Mouse (Mus musculus) liver (tissue): Measurements from ENCODE around the gene Sntb2.
"Not testable (repeated sequence)": the region's sequence is repeated elsewhere in the genome, so short reads cannot be mapped to it uniquely, and the experiment has no call there.

ENCODE experiments used
- DNase-seq: peaks from one replicate; pipeline ENCODE4 v3.0.0-alpha.2; 2020; ENCODE audit warnings: mixed read lengths

Sntb2 gene

DNA sequence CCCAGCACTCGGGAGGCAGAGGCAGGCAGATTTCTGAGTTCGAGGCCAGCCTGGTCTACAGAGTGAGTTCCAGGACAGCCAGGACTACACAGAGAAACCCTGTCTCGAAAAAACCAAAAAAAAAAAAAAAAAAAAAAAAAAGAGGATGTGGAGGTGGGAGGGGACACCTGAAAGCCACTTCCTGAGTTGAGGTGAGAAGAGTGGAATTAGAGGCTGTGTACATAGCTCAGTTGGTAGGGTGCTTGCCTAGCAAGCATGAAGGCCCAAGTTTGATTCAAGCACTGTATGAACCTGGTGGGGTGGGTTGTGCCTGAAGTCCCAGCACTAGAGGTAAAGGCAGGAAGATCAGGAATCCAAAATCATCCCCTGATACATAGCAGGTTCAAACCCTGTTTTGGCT is 38.0 kb downstream of the Sntb2 start:
- DNase-seq = not testable (repeated sequence)

- no peak for DNase-seq
These were observed 39.2 kb downstream of the Sntb2 start for GRCm38 (mm10) chr8:106974754-106975153.

DNA sequence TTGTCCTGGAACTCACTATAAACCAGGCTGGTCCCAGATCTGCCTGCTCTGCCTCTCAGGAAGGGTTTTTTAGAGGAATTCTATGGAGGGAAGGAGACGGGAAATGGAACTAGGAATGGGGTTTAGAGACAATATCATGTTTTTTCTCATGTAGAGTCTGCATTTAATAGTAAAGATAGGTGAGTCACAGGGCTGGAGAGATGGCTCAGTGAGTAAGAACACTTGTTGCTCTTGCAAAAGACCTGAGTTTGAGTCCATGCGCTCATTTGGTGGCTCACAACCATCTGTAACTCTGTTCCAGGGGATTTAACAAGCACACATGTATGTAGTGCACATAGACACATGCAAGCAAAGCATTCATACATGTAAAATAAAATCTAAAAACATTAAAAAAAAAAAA is 40.2 kb downstream of the Sntb2 start:
- DNase-seq = no peak

- DNase-seq = no peak
These were observed 40.9 kb downstream of the Sntb2 start for GRCm38 (mm10) chr8:106976436-106976835.

- DNase-seq = no peak
These were observed 43.3 kb downstream of the Sntb2 start for GRCm38 (mm10) chr8:106978755-106979251.

DNA sequence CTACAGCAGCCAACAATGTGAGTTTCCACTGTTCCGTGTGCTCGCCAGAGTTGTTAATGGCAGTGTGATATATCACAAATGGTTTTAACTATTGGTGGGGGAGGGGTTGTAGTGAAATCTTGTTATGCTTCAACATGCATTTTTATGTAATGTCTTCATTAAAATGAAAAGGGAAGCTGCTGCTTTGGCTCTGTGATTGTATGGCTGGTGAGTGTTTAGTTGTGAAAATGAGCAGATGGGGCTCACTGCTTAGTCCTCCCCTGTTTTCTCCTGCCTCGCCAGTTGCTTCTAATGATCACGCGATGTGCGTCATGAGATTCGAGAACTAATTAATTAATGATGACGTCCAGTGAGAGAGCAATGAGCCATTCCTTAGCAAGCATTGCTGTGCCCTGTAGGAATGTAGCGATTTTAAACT is 49.9 kb downstream of the Sntb2 start:
- no peak for DNase-seq

GRCm38 (mm10) chr8:106985951-106986350 is 50.4 kb downstream of the Sntb2 start:
- no peak for DNase-seq

DNA sequence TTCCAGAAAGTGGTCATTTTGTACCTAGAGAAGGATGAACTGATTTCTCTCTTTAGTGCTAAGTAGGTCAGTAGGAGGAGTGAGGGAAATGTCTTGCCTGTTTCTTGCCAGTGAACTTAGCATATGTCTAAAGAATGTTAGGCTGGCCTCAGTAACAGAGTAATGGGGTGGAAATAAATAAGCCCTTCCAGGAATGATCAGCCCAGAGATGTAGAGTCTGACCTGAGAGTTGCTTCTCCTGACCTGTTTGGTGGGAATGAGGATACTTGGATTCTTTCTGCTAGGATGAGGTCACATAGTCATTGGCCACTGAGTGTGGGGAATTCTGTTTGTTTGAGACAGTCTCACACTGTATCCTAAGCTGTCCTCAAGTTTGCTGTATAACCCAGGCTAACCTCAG is 52.0 kb downstream of the Sntb2 start:
- no peak for DNase-seq

DNA sequence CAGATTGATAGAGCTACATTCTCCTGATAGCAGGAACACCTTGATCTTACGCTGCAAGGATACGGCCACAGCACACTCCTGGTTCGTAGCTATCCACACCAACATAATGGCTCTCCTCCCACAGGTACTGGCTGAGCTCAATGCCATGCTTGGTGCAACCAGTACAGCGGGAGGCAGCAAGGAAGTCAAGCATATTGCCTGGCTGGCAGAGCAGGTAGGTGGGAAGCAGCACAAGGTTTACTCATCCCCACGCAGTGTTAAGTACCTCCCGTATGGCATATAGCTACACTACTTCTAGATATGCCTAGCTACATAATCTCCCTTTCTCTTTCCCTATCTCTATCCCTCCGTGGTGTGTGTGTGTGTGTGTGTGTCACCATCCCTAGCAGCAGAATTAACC is 55.8 kb downstream of the Sntb2 start:
- DNase-seq = no peak

GRCm38 (mm10) chr8:106996339-106996738 is 60.8 kb downstream of the Sntb2 start:
- DNase-seq = not testable (repeated sequence)

DNA sequence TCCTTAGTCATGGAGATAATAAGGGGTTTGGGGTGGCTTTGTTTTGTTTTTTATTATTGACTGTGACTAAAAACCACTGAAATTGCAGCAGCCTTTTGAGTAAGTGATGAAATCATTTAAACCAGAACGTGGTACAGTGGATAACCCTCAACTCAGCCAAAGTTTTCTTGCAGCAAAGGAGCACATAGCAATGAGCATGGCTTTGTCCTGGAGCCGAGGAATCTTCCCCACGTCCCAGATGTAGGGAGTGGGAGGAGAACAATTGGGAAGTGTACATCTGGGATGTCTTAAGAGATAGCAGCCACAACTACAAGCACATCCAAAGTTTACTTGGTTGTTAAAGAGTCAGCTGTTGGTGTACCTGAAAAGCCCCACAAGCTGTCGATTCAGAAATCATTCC is 61.9 kb downstream of the Sntb2 start:
- DNase-seq = no peak

- no peak for DNase-seq
These were observed 63.5 kb downstream of the Sntb2 start for GRCm38 (mm10) chr8:106999068-106999467.

DNA sequence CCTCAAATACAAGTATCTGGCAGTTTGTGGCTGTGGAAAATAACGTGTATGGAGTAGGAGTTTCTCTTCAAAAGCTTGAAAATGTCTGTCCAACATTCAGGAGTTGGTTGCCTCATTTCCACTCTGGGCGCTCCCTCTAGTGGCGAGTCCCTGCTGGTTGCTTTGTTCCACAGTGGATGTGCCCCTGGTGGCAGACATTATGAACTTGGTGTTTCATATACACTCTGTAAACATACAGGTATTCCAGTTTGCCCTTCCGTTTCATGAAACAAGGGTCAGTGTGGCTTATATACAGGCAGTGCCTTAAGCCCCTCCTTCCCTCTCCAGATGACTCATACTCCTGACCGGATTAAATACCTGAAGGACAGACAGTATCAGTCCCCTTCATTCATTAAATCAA is 67.0 kb downstream of the Sntb2 start:
- DNase-seq = peak; percentile 81

GRCm38 (mm10) chr8:107007795-107008194 is 72.2 kb downstream of the Sntb2 start:
- DNase-seq = no peak

- DNase-seq = no peak
These were observed 77.1 kb downstream of the Sntb2 start for GRCm38 (mm10) chr8:107012666-107013065.

DNA sequence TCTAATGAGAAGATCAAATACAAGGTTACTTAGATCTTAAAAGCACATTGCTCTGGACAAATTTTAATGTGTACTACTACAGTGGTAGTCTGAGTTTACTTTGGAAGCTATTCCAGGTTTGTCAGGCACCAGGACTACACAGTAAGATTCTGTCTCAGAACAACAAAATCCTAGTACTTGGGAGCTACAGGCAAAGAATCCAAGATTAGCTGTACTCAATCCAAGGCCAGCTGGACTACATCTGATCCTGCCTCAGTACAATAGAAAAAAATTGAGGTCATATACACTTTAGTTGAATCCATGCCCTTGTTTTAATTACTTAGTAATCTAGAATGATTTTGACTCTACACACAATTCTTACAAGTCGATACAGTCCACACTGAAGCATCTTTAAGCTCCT is 79.4 kb downstream of the Sntb2 start:
- DNase-seq = no peak

DNA sequence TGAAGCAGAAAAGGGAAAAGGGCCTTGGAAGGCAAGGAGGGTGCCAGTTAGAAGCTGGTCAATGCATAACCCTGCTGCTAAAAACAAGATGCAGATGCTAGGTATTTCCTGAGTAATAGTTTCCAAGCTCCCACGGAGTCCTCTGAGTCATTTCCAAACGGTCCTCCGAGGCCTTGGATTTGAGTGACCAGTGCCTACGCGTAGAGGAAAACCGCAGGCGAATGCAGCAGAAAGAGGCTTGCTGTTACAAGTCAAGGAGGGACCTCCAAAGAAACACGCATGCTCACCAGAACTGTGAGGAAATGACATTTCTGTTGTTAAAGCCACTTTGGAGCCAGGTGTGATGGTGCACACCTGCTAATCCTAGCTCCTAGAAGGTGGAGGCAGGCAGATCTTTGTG is 87.9 kb downstream of the Sntb2 start:
- DNase-seq = no peak

- no peak for DNase-seq
These were observed 93.8 kb downstream of the Sntb2 start for GRCm38 (mm10) chr8:107029310-107029709.

GRCm38 (mm10) chr8:107030058-107030457 is 94.5 kb downstream of the Sntb2 start:
- DNase-seq = no peak

DNA sequence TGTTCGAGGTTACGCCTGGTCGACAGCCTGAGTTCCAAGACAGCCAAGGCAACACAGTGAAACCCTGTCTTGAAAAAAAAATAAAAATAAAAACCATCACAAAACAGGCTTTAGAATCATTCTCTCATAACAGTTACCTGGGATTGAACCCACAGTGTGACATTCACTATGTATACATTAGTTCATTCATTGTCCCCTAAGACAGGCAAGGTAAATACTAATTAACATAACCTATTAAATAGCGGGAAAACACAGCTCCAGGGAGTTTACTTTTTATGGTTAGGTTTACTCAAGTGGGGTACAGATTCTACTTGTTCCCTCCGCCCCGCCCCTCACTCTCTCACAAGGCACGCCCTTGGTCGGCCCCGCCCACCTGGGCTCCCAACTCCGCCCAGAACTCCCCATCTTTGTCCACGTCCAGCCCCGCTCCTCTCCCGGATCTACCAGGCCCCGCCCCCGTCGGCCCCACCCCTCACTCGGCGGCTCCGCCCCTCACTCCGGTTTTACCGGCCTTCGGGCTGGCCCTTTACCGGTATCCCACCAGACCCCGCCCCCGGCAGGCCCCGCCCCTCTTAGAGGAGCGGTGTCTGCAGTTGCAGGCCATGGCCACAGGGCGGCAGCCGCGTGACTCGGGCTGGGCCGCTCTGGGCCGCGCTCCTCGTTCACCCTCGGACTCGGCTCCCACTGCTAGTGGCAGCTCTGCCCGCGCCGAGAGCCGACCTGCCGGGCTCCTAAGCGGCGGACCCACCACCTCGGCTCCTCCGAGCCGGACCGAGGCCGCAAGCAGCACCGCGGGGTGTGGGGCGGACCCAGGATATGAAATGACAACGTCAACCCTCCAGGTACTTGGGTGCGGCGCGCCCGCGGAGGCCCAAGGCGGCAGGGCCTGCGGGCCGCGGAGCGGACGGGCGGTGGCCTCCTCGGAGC is 95.4 kb downstream of the Sntb2 start, which contains the start of gene Vps4a:
Vps4a (plus strand) TSS at position 573 of the 927 bp plus-strand sequence.
- DNase-seq = peak; percentile 98

DNA sequence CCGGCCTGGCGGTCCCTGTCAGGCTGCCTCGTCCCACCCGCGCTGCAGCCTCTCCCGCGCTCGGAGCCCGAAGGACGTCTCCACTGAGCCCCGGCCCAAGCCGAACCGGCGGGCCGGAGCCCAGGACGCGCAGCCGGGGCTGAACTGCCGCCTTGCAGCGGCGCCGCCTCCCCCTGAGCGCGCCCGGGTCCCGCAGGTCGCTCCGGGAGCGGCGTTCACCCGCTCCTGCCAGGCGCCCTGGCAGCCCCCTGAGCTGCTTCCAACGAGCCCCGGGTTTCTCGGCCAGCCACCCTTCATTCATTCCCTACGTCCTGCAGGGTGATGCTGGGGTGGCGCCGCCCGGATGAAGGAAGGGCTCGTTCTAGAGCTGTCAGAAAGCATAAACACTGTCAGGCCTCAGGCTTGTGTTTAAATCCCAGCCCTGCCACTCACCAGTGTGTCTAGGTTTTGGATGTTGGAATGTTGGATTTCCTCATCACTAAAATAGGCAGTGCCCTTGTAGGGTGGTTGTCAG is 96.1 kb downstream of the Sntb2 start:
- DNase-seq = no peak

- not testable (repeated sequence) for DNase-seq
These were observed 98.1 kb downstream of the Sntb2 start for GRCm38 (mm10) chr8:107033609-107034008.

DNA sequence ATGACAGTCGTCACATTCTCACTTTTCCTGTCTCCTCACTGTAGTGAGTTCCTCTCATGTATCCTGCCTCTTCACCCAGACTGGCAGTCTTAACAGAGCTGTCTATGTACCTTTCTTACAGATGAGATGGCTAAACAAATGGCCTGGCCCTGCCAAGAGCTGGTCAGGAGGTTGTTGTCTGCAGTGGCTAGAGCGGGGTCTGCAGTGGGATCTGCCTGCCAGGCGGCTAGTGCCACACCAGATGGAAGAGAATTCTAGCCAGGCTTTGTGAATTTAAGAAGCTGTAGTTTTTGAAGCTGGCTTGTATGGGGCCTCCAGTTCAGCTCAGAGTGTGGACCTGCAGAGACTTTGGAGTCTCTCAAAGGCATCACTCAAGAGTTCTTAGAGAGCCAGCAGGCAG is 100.1 kb downstream of the Sntb2 start:
- no peak for DNase-seq

GRCm38 (mm10) chr8:107036626-107037025 is 101.1 kb downstream of the Sntb2 start:
- no peak for DNase-seq
